Mouse (Mus musculus) erythroblast, embryonic 14.5 days (primary cell): ENCODE measurements around the gene Plcb4.
"Not testable (repeated sequence)": the region's sequence is repeated elsewhere in the genome, so short reads cannot be mapped to it uniquely, and the experiment has no call there.

Source experiments
- GATA1 ChIP-seq: IDR thresholded peaks from 2 replicates; pipeline ENCODE4 v1.6.1; 2012; ENCODE audit warnings: low read length, inconsistent platforms, mixed read lengths
- TAL1 ChIP-seq: IDR thresholded peaks from 3 replicates; pipeline ENCODE4 v1.6.1; 2012; ENCODE audit warnings: low read length, inconsistent platforms, mixed read lengths

DNA sequence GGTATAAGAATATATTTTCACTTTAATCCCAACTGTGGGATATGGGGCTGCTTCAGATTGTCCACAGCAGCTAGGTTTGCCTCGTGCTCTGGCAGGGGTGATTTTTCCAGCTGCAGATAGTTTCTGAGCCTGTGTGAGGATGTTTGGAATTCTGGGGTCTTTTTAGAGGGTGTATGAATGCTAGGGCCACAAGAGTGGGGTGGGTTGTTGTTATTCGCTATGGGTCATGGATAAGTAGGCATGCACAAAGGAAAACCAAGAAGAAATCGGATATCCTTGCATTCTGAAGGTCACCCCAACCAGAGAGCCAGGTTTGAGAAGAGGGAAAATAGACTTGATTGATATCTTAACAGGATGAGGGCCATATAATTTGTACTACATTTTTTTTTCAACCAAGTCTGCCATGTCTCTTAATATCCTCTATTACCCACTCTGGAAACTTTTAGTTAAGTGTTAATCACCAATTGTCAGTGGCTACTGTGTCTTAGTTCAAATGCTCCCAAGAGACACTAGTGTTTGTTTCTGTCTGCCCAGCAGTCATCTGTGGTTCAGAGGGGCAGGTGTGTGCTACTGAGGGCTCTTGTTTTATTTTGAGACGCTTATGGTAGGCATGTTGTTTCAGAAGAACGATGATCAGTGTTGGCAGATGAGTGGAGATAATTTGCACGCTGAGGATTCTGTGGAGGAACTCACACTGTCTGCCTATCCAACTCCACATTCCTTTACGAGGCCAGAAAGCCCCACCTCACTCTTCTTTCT is 79.4 kb downstream of the Plcb4 start:
- TF ChIP-seq GATA1, TAL1: not testable (repeated sequence)
